Mouse (Mus musculus): ENCODE measurements around the gene Tmem132a.

DNA sequence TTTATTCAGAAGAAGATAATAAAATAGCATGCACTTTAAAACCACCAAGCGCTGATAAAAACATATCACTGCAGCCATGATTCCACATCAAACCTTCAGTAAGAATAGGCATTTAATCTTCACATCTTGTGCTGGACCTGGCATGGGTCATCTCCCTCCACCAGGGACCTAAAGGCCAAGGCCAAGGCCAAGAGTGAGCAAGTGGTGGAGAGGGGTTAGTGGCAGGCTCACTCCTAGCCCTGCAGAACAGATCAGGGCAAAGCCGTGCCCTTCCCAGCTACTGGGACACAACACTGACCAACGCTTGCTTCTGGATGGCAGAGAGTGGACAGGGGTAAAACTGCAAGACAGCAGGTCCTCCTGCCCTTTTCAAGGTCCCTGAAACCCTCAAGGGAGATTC lies 936 bp upstream of the Tmem132a start:
- TF ChIP-seq CTCF (IDR thresholded peaks at IDR 0.05; ENCODE audit: extremely low read depth, insufficient read length, insufficient replicate concordance, low read depth, low read length): no peak
- TF ChIP-seq POLR2A (IDR thresholded peaks at IDR 0.05; ENCODE audit: low read depth, low read length): no peak

All from small intestine, adult 2 months (tissue).